Mouse (Mus musculus): ENCODE measurements around the gene Flt3l. TPM values are rescaled to one million over a fixed set of nuclear protein-coding genes. Genes with fewer than 3 reads are reported as not detected.
A peak's percentile ranks its signal among the peaks of the same experiment; 100 is the strongest.
"Not testable (repeated sequence)": the region's sequence is repeated elsewhere in the genome, so short reads cannot be mapped to it uniquely, and the experiment has no call there.

The Flt3l gene
- total RNA-seq, 2 experiments from 2014 or later, result 18.8 to 23.1 TPM

DNA sequence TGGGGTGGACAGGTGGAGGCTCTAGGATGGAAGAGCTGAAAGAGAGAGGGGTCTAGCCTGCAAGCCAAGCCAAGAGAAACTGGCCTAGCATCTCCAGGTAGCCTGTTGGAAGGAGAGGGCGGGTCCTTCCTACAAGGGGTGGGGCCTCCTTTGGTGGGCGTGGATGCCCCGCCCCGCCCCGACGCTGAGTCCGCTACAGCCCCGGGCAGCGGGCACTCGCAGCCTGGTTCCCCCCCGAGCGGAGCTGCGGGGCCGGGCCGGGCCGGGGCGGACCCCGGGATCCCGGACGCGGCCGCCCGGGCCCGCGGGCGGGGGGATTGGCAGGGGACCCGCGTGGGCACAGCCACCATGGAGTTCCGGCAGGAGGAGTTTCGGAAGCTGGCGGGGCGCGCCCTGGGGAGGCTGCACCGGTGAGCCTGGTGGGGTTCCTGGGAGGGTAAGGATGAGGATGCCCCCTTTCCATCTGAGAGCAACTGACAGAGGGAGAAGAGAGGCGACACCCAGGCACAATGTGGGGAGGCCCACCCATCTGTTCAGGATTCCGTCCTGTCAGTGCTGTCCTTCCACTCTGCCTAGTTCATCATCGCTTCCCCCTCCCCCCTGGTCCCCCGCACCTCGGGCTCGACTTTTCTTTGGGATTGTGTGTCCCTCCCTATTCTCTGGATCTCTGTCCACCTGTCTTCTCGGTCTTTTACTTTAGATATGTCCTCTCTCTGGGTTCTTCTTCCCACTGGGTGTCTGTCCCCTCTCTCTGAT is 27.7 kb upstream of the Flt3l start, which contains the start of gene Slc17a7:
Gene Slc17a7, plus strand, starts transcription at position 215 of the 756 bp plus-strand sequence.
- DNase-seq (ENCODE audit: low spot score in 2 of 2), result no peak

- no peak for DNase-seq (ENCODE audit: low spot score in 2 of 2)
These were observed 26.9 kb upstream of the Flt3l start for GRCm38 (mm10) chr7:45162996-45163615.

GRCm38 (mm10) chr7:45162551-45162950 is 26.3 kb upstream of the Flt3l start:
- no peak for DNase-seq (ENCODE audit: low spot score in 2 of 2)

GRCm38 (mm10) chr7:45161612-45162473 is 25.6 kb upstream of the Flt3l start:
- DNase-seq (ENCODE audit: low spot score in 2 of 2), result peak; percentile 68 to 72

- DNase-seq (ENCODE audit: low spot score in 2 of 2), result no peak
These were observed 24.6 kb upstream of the Flt3l start for GRCm38 (mm10) chr7:45160866-45161265.

GRCm38 (mm10) chr7:45160316-45160800 is 24.1 kb upstream of the Flt3l start:
- DNase-seq (ENCODE audit: low spot score in 2 of 2), result no peak

GRCm38 (mm10) chr7:45158991-45159390 is 22.8 kb upstream of the Flt3l start:
- DNase-seq (ENCODE audit: low spot score in 2 of 2), result no peak

GRCm38 (mm10) chr7:45157459-45157858 is 21.2 kb upstream of the Flt3l start:
- no peak for DNase-seq (ENCODE audit: low spot score in 2 of 2)

DNA sequence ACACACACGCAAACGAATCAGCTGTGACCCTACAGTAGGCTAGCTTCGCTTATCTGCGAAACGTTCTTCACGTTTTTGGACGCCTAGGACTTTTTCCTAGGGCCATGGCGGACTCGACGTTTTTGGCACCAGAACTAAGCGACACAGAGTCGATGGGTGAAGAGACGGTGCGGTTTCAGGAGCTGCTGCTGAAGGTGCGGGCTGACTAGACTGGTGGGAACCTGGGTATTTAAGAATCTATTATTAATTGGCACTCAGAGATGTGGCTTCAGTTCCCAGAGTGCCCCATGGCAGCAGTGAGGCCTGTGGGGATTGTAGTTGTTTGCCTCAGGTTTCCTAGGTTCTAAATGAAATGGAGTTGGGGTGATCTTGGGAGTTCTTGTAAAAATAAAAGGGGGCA is 20.0 kb upstream of the Flt3l start:
- DNase-seq (ENCODE audit: low spot score in 2 of 2), result no peak

DNA sequence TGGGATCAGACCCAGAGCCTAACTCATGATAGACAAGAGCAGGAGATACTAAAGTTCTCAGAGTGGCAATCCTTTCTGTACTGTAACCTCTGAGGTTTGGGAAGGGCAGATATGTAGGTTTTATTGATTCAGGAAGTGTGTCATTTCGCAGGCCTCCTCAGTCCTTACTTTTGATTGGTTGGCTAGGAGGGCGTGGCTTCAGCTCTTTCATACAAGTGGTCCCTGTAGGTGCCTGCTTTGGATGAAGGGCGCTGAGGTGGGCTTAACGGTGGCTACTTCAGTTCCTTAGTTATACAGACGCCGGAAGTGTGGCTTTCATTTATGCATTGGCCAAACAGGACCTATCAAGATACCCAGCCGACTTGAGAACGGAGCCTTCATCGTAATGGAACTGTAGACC is 19.4 kb upstream of the Flt3l start:
- DNase-seq (ENCODE audit: low spot score in 2 of 2), result no peak

DNA sequence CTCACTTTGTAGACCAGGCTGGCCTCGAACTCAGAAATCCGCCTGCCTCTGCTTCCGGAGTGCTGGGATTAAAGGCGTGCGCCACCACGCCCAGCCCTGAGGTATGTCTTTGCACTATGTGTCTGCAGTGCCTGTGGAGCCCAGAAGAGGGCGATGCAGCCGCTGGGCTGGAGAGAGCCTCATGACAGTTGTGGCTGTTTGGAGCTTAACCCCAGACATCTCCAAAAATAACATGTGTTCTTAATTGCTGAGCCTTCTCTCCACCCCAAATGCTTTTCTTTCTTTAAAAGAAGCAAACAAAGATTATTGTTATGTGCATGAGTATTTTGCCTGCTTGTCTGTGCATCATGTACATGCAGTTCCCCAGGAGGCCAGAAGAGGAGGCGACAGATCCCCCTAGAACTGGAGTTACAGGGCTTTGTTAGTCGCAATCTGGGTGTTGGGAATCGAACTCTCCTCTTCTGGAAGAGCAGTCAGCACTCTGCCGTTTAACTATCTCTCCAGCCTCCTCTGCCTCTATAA is 18.8 kb upstream of the Flt3l start:
- no peak for DNase-seq (ENCODE audit: low spot score in 2 of 2)

GRCm38 (mm10) chr7:45154096-45154992 is 18.1 kb upstream of the Flt3l start, which contains the start of the genes Pih1d1 and Aldh16a1:
Gene Pih1d1 (plus strand): TSS chr7:45154303.
Gene Aldh16a1 (minus strand): TSS chr7:45154584.
- DNase-seq (ENCODE audit: low spot score in 2 of 2), result peak; percentile 95

DNA sequence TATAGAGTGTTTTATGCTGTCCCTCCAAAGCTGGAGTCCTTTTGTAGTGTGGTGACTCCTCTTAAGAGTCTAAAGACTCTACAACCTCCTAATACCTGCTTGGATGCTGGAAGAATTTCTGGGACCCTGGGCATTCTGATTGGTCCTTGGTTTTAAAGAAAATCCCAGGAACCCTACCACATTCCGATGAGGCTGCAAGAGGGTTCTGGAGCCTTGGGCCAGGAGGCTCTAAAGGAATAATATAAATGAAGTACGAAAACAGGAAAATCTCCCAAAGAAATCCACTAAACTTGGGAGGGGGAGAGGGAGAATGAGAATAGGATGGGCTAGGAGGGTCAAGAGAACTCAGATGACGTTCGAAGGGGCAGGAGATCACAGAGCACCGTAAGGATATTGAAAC is 17.4 kb upstream of the Flt3l start:
- no peak for DNase-seq (ENCODE audit: low spot score in 2 of 2)

DNA sequence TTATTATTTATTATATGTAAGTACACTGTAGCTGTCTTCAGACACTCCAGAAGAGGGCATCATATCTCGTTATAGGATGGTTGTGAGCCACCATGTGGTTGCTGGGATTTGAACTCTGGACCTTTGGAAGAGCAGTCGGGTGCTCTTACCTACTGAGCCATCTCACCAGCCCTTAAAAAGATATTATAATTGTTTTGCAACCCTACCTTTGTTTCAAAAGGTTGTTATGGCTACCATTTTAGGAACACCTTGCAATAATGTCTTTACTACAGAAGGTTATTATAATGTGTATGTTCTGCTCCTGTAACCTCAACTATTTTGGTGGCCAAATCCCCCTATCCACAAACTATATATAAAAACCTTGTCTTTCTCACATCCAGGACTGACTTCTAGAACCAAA is 16.8 kb upstream of the Flt3l start:
- DNase-seq (ENCODE audit: low spot score in 2 of 2), result not testable (repeated sequence)

DNA sequence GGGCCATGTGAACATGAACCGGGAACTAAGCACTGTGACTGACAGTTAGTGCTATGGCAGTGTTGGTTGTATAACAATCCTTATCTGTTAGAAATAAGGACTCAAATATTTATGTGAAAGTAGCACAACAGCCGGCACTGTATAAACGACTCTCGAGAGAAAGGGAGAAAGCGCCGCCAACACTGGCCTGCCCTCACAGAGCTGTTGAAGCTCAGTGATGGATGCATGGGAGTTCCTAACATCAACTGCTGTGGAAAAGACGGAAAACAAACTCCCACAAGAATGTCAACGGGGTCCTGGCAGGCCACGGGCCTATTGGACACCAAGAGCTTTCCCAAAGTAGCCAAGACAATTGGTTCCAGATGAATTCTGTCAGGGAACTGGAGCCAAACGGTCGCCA is 15.1 kb upstream of the Flt3l start:
- no peak for DNase-seq (ENCODE audit: low spot score in 2 of 2)

- DNase-seq (ENCODE audit: low spot score in 2 of 2), result no peak
These were observed 14.1 kb upstream of the Flt3l start for GRCm38 (mm10) chr7:45150321-45150720.

- DNase-seq (ENCODE audit: low spot score in 2 of 2), result no peak
These were observed 13.3 kb upstream of the Flt3l start for GRCm38 (mm10) chr7:45149545-45149944.

GRCm38 (mm10) chr7:45148534-45149098 is 12.4 kb upstream of the Flt3l start:
- no peak for DNase-seq (ENCODE audit: low spot score in 2 of 2)

- no peak for DNase-seq (ENCODE audit: low spot score in 2 of 2)
These were observed 11.7 kb upstream of the Flt3l start for GRCm38 (mm10) chr7:45147899-45148298.

- no peak for DNase-seq (ENCODE audit: low spot score in 2 of 2)
These were observed 11.0 kb upstream of the Flt3l start for GRCm38 (mm10) chr7:45147267-45147666.

Measured in adrenal gland, postnatal 4 days (tissue).